Mouse (Mus musculus) heart, postnatal 0 days (tissue): ENCODE measurements around the gene D3Ertd751e. TPM values are rescaled to one million over a fixed set of nuclear protein-coding genes. Genes with fewer than 3 reads are reported as not detected.

ENCODE experiments used
- ATAC-seq: fragments of 200-750 bp; cut with Nextera tagmentation; 2 replicates; pipeline ENCODE4 v1.8.0; 2017; ENCODE audit warnings: low read depth, moderate number of reproducible peaks, moderate library complexity; ENCODE audit not compliant: insufficient read depth
- DNase-seq: peaks from one replicate; pipeline ENCODE4 v3.0.0-alpha.2; 2016; ENCODE audit warnings: low spot score
- H3K27ac ChIP-seq: fragments of 300-500 bp; sonication (generic); 2 replicates; pipeline ENCODE4 v1.5.1; 2014; ENCODE audit warnings: low read depth, mild to moderate bottlenecking
- H3K27me3 ChIP-seq: fragments of 300-500 bp; sonication (generic); 2 replicates; pipeline ENCODE4 v1.6.1; 2014; ENCODE audit warnings: low read length, mixed read lengths; ENCODE audit not compliant: control insufficient read depth, insufficient read depth
- H3K36me3 ChIP-seq: fragments of 300-500 bp; sonication (generic); replicated peaks from 2 replicates; pipeline ENCODE4 v1.6.1; 2014; ENCODE audit warnings: low read length, mixed read lengths; ENCODE audit not compliant: control insufficient read depth, insufficient read depth
- H3K4me1 ChIP-seq: fragments of 300-500 bp; sonication (generic); 2 replicates; pipeline ENCODE4 v1.6.1; 2014; ENCODE audit warnings: antibody characterized with exemption; ENCODE audit not compliant: control insufficient read depth, insufficient read depth
- H3K4me2 ChIP-seq: fragments of 300-500 bp; sonication (generic); 2 replicates; pipeline ENCODE4 v1.6.1; 2014; ENCODE audit warnings: low read depth, mild to moderate bottlenecking, low read length, moderate library complexity
- H3K4me3 ChIP-seq: fragments of 300-500 bp; sonication (generic); 2 replicates; pipeline ENCODE4 v1.5.1; 2014; ENCODE audit warnings: low read depth, low read length
- H3K9ac ChIP-seq: fragments of 300-500 bp; sonication (generic); replicated peaks from 2 replicates; pipeline ENCODE4 v1.6.1; 2014; ENCODE audit warnings: low read depth, low read length, mixed read lengths
- H3K9me3 ChIP-seq: fragments of 300-500 bp; sonication (generic); replicated peaks from 2 replicates; pipeline ENCODE4 v1.6.1; 2016; ENCODE audit warnings: low read length; ENCODE audit not compliant: control insufficient read depth
- CTCF ChIP-seq: IDR thresholded peaks from 2 replicates; pipeline ENCODE4 v1.5.1; 2016; ENCODE audit warnings: antibody characterized with exemption, control low read depth, low read depth
- EP300 ChIP-seq: IDR thresholded peaks from 2 replicates; pipeline ENCODE4 v1.6.1; 2016; ENCODE audit warnings: antibody characterized with exemption, low read depth
- WGBS: fragments of 180-500 bp; shearing (Covaris S2); extraction: QIAGEN DNeasy Blood & Tissue Kit; methylation state at CpG from one replicate; pipeline ENCODE4 v1.1.7; 2014; 5-methylcytosine and 5-hydroxymethylcytosine counted together
- polyA plus RNA-seq: library from polyadenylated mRNA; unstranded; fragments of >200 nt; fragmentation: Nextera tagmentation; extraction: Ambion mirVana; gene quantifications from 2 replicates; pipeline ENCODE4 v1.2.1, GENCODE M21; 2015
- total RNA-seq: library from RNA; depleted of rRNA; stranded (reverse); fragments of >200 nt; gene quantifications from 2 replicates; pipeline ENCODE4 v1.2.3, GENCODE M21; 2014; ENCODE audit warnings: low replicate concordance; rRNA removed

The D3Ertd751e gene
- total RNA-seq (3.3 and 8.7 TPM in 2 replicates), polyA plus RNA-seq (18.4 and 18.7 TPM in 2 replicates)

DNA sequence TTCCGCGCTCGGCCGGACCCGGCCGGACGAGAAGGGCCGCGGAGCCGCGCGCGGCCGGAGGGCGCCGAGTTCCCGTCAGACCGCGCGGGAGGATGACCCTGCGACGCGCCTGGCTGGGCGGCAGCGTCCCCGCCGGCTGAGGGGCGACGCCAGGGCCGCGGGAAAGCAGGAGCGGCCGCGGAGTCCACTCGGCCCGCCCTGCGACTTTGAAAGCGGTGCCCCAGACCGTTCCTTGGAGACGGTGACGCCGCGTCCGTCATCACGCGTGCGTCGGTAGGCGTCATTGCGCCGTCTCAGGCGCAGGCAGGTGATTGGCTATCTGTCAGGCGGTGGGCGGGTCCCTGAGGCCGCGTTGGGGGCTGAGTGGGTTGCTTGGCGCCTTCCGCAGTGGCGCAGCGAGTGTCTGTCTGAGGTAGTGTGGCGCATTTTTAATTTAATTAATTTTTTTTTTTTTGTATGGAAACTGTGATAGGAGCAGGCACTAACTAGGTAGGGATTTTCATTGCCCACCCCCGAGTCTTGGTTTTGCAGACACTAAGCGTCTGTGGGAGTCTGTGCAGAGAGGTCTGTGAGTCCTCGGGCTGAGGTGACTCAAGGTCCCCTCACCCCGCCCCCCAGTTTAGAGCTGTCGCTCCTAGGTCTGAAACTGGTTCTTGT, at the start of gene D3Ertd751e, which contains the start of gene Sclt1:
D3Ertd751e (plus strand) TSS at position 334 of the 657 bp plus-strand sequence.
Sclt1 (minus strand) TSS at position 237 of the 657 bp plus-strand sequence.
- TF ChIP-seq CTCF = no peak
- Histone ChIP-seq H3K36me3 (no peaks in the 10 kb centered on the region), H3K27me3 (no peaks in the 10 kb centered on the region), H3K27ac (peak within 1 kb of the TSS; percentile 92), H3K4me2 (peak within 1 kb of the TSS; percentile 83), H3K9me3 (no peaks in the 10 kb centered on the region), H3K4me3 (peak within 1 kb of the TSS; percentile 92), H3K9ac (peak within 1 kb of the TSS; percentile 91), H3K4me1 (peaks cover 9% of the 10 kb centered on the region)
- ATAC-seq (peak; percentile 99), DNase-seq (peak; percentile 96)
- under 1% methylated on average over 60 of the region's 66 CpGs for WGBS

DNA sequence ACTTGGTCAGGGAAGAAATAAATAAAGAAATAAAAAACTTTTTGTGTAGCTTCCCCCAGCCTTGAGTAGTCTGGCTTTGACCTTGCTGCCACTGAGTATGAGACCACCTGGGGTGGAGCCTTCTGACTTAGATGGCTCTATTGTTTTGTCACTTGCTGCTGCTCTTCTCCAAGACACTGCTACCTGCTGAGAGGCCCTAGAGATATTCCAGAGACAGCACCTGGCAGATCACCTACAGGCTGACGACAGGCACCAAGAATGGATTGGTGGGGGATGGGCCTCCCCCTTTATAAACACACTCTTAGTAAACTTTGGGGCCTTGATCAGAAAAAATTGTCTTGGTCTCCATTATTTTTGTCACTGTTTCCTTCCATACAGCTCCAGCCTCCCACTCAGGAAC, 46.7 kb upstream of the D3Ertd751e start:
- DNase-seq (no peak), ATAC-seq (no peak)
- WGBS = 76% methylated on average over 1 of the region's 1 CpGs
- H3K27ac ChIP-seq = no peak overlapping the region
- no peak for TF ChIP-seq EP300
- TF ChIP-seq CTCF = no peak
- H3K36me3 ChIP-seq = no peaks in the 10 kb centered on the region
- no peak overlapping the region for H3K9ac ChIP-seq
- no peaks in the 10 kb centered on the region for H3K4me1 ChIP-seq
- no peak overlapping the region for H3K4me2 ChIP-seq
- no peaks in the 10 kb centered on the region for H3K27me3 ChIP-seq
- no peak overlapping the region for H3K4me3 ChIP-seq
- H3K9me3 ChIP-seq = no peaks in the 10 kb centered on the region

DNA sequence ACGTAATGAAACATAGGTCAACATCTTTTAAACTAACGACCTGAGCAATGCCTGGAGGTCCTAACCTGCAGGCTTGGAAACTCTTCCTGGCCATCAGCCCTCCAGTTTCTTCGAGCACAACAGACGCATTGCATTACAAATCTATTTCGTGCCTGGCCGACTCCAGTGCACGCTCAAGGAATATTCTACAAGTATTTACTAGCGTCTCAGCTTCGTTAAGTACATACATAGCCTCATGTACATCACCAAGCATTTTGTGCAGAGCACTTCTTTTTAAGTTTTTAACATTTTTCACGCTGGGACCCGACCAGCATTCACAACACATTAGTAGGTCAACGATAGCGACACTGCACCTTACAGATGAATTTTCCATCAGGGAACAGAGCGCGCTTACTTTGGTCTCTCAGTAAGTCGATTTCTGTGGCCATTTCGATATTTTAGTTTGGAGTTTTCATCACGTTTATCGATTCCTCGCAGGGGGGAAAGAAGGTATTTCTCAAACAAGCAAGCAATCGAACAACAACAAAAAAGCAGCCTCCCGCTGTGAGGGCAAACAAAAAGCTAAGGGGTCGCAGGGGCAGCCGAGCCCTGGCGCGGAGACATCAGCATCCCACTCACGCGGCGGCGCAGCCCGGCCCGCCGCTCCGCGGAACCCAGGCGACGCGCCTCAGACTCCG, 672 bp upstream of the D3Ertd751e start:
- Histone ChIP-seq H3K27me3 (no peaks in the 10 kb centered on the region), H3K4me1 (peaks cover 9% of the 10 kb centered on the region), H3K4me3 (peak overlapping the region; percentile 92), H3K36me3 (no peaks in the 10 kb centered on the region), H3K9me3 (no peaks in the 10 kb centered on the region), H3K9ac (peak overlapping the region; percentile 91), H3K4me2 (peak overlapping the region; percentile 83), H3K27ac (peak overlapping the region; percentile 92)
- WGBS = 1% methylated on average over 38 of the region's 39 CpGs
- peak; percentile 17 for DNase-seq
- no peak for ATAC-seq
- TF ChIP-seq CTCF (no peak), EP300 (no peak)

DNA sequence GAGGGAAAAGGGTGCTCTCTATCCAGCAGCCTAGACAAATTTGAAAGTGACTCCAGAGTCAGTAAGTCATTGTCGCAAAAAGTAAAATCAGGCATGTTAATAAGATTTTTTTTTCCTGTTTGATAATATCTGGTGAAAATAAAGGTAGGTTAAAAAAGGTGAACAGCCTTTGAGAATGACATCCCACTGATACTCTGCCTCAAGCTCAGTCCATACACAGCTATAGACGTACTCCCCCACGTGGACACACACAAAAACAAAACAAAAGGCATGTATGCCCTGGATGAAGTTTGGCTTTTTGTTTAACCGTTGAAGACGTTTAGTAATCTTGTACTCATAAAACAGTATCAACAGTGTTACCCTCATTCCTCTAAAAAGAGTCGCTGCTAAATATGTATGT, 1.0 kb downstream of the D3Ertd751e start:
- Histone ChIP-seq H3K4me3 (peak overlapping the region; percentile 92; the same call in 1 of the 2 replicates), H3K9ac (no peak overlapping the region), H3K36me3 (no peaks in the 10 kb centered on the region), H3K27ac (peak overlapping the region; percentile 92; the same call in 1 of the 2 replicates), H3K4me2 (peak overlapping the region; percentile 78), H3K27me3 (no peaks in the 10 kb centered on the region), H3K4me1 (peaks cover 9% of the 10 kb centered on the region), H3K9me3 (no peaks in the 10 kb centered on the region)
- DNase-seq (peak; percentile 6), ATAC-seq (no peak)
- WGBS = 42% methylated on average over 6 of the region's 6 CpGs
- TF ChIP-seq EP300 (no peak), CTCF (peak; percentile 21; the same call in 1 of the 2 replicates)

DNA sequence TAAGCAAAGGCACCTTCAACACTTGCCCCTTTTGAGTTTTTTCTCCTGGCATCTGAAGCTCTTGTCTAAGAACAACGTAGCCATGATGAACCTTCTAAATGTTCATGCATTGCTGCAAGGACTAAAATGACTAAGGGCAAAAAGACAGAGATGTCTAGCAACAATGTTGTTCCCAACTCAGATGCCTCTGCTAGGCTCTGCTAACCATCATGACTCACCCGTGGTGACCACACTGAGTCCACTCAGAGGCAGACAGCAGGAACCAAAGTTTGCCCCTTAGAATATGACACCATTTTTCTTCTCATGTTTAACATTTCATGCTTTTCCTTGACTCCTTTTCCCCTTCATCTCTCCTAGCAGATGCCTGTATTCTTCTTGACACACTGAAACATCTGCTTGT, 12.1 kb downstream of the D3Ertd751e start:
- no peaks in the 10 kb centered on the region for H3K27me3 ChIP-seq
- H3K4me2 ChIP-seq = no peak overlapping the region
- no peaks in the 10 kb centered on the region for H3K9me3 ChIP-seq
- DNase-seq (no peak), ATAC-seq (no peak)
- H3K4me1 ChIP-seq = no peaks in the 10 kb centered on the region
- no peak overlapping the region for H3K4me3 ChIP-seq
- H3K27ac ChIP-seq = no peak overlapping the region
- H3K36me3 ChIP-seq = peaks cover 8% of the 10 kb centered on the region
- TF ChIP-seq EP300 (no peak), CTCF (no peak)
- no peak overlapping the region for H3K9ac ChIP-seq
- WGBS = 65% methylated on average over 2 of the region's 2 CpGs
